Mouse (Mus musculus) midbrain, embryonic 10.5 days (tissue): ENCODE data around the gene Pfkfb3. TPM values are rescaled to one million over a fixed set of nuclear protein-coding genes. Genes with fewer than 3 reads are reported as not detected.

Experiments used
- DNase-seq: peaks from one replicate; pipeline ENCODE4 v3.0.0-alpha.2; 2017; ENCODE audit warnings: low spot score
- H3K27ac ChIP-seq: fragments of 300-500 bp; sonication (generic); replicated peaks from 2 replicates; pipeline ENCODE4 v1.5.1; 2016; ENCODE audit warnings: mild to moderate bottlenecking
- H3K27me3 ChIP-seq: fragments of 300-500 bp; sonication (generic); 2 replicates; pipeline ENCODE4 v1.6.1; 2016; ENCODE audit warnings: low read depth, mild to moderate bottlenecking; ENCODE audit not compliant: poor library complexity, severe bottlenecking
- H3K36me3 ChIP-seq: fragments of 300-500 bp; sonication (generic); 2 replicates; pipeline ENCODE4 v1.6.1; 2016; ENCODE audit warnings: mild to moderate bottlenecking, moderate library complexity
- H3K4me1 ChIP-seq: fragments of 300-500 bp; sonication (generic); 2 replicates; pipeline ENCODE4 v1.6.1; 2016
- H3K4me3 ChIP-seq: fragments of 300-500 bp; sonication (generic); 2 replicates; pipeline ENCODE4 v1.5.1; 2016; ENCODE audit warnings: mild to moderate bottlenecking, moderate library complexity
- H3K9me3 ChIP-seq: fragments of 300-500 bp; sonication (generic); replicated peaks from 2 replicates; pipeline ENCODE4 v1.6.1; 2016; ENCODE audit warnings: mild to moderate bottlenecking
- WGBS: fragments of 180-500 bp; shearing (Covaris S2); methylation state at CpG from one replicate; pipeline ENCODE4 v1.1.7; 2016; 5-methylcytosine and 5-hydroxymethylcytosine counted together
- polyA plus RNA-seq: library from polyadenylated mRNA; unstranded; fragments of >200 nt; fragmentation: Nextera tagmentation; extraction: Ambion mirVana; gene quantifications from 2 replicates; pipeline ENCODE4 v1.2.1, GENCODE M21; 2016

Gene Pfkfb3
- polyA plus RNA-seq, 1 experiment from 2014 or later = 13.3 TPM

- no peak for DNase-seq
- Histone ChIP-seq H3K27ac (no peak overlapping the region), H3K27me3 (no peaks in the 10 kb centered on the region), H3K36me3 (peaks cover 93% of the 10 kb centered on the region), H3K4me3 (no peak overlapping the region), H3K9me3 (no peaks in the 10 kb centered on the region), H3K4me1 (0 out of 2 replicates have a peak, but pooled peaks cover 5% of the 10 kb centered on the region)
- 85% methylated on average over 3 of the region's 3 CpGs for WGBS
Measured at GRCm38 (mm10) chr2:11491471-11491870, 62.4 kb downstream of the Pfkfb3 start.

- no peak for DNase-seq
- Histone ChIP-seq H3K4me3 (no peak overlapping the region), H3K27me3 (no peaks in the 10 kb centered on the region), H3K36me3 (peaks cover 98% of the 10 kb centered on the region), H3K4me1 (0 out of 2 replicates have a peak, but pooled peaks cover 5% of the 10 kb centered on the region), H3K27ac (no peak overlapping the region), H3K9me3 (no peaks in the 10 kb centered on the region)
- WGBS = 92% methylated on average over 4 of the region's 4 CpGs
Measured at GRCm38 (mm10) chr2:11490554-11490953, 63.3 kb downstream of the Pfkfb3 start.

- Histone ChIP-seq H3K36me3 (peaks cover 100% of the 10 kb centered on the region), H3K4me3 (no peak overlapping the region), H3K27ac (no peak overlapping the region), H3K4me1 (no peaks in the 10 kb centered on the region), H3K9me3 (no peaks in the 10 kb centered on the region), H3K27me3 (no peaks in the 10 kb centered on the region)
- no peak for DNase-seq
- WGBS = 89% methylated on average over 4 of the region's 4 CpGs
Measured at GRCm38 (mm10) chr2:11483226-11483625, 70.7 kb downstream of the Pfkfb3 start.

- WGBS = 93% methylated on average over 7 of the region's 7 CpGs
- Histone ChIP-seq H3K9me3 (no peaks in the 10 kb centered on the region), H3K4me3 (no peak overlapping the region), H3K36me3 (peaks cover 100% of the 10 kb centered on the region), H3K4me1 (no peaks in the 10 kb centered on the region), H3K27me3 (no peaks in the 10 kb centered on the region), H3K27ac (no peak overlapping the region)
- no peak for DNase-seq
Measured at GRCm38 (mm10) chr2:11482364-11482763, 71.5 kb downstream of the Pfkfb3 start.

- H3K36me3 ChIP-seq = peaks cover 100% of the 10 kb centered on the region
- no peaks in the 10 kb centered on the region for H3K27me3 ChIP-seq
- WGBS = 92% methylated on average over 2 of the region's 2 CpGs
- no peak overlapping the region for H3K4me3 ChIP-seq
- no peak for DNase-seq
- no peaks in the 10 kb centered on the region for H3K4me1 ChIP-seq
- no peaks in the 10 kb centered on the region for H3K9me3 ChIP-seq
- no peak overlapping the region for H3K27ac ChIP-seq
Measured at GRCm38 (mm10) chr2:11478960-11479359, 74.9 kb downstream of the Pfkfb3 start.

- no peaks in the 10 kb centered on the region for H3K9me3 ChIP-seq
- DNase-seq = no peak
- 90% methylated on average over 7 of the region's 7 CpGs for WGBS
- no peaks in the 10 kb centered on the region for H3K4me1 ChIP-seq
- no peak overlapping the region for H3K27ac ChIP-seq
- peaks cover 100% of the 10 kb centered on the region for H3K36me3 ChIP-seq
- H3K4me3 ChIP-seq = no peak overlapping the region
- no peaks in the 10 kb centered on the region for H3K27me3 ChIP-seq
Measured at GRCm38 (mm10) chr2:11475316-11475715, 78.6 kb downstream of the Pfkfb3 start.

- no peaks in the 10 kb centered on the region for H3K9me3 ChIP-seq
- no peak overlapping the region for H3K27ac ChIP-seq
- no peak overlapping the region for H3K4me3 ChIP-seq
- DNase-seq = no peak
- 66% methylated on average over 3 of the region's 3 CpGs for WGBS
- peaks cover 6% of the 10 kb centered on the region; the same call in 1 of the 2 replicates for H3K4me1 ChIP-seq
- no peaks in the 10 kb centered on the region for H3K27me3 ChIP-seq
- H3K36me3 ChIP-seq = no peaks in the 10 kb centered on the region
Measured at GRCm38 (mm10) chr2:11464661-11465099, 89.2 kb downstream of the Pfkfb3 start.

GRCm38 (mm10) chr2:11460976-11461375, 92.9 kb downstream of the Pfkfb3 start:
- no peaks in the 10 kb centered on the region for H3K9me3 ChIP-seq
- no peak for DNase-seq
- no peak overlapping the region for H3K27ac ChIP-seq
- no peaks in the 10 kb centered on the region for H3K36me3 ChIP-seq
- no peak overlapping the region for H3K4me3 ChIP-seq
- WGBS = 86% methylated on average over 3 of the region's 3 CpGs
- H3K4me1 ChIP-seq = peaks cover 10% of the 10 kb centered on the region
- no peaks in the 10 kb centered on the region for H3K27me3 ChIP-seq

GRCm38 (mm10) chr2:11458494-11458893, 95.4 kb downstream of the Pfkfb3 start:
- no peaks in the 10 kb centered on the region for H3K9me3 ChIP-seq
- H3K4me1 ChIP-seq = peaks cover 4% of the 10 kb centered on the region; the same call in 1 of the 2 replicates
- H3K4me3 ChIP-seq = no peak overlapping the region
- no peaks in the 10 kb centered on the region for H3K27me3 ChIP-seq
- no peaks in the 10 kb centered on the region for H3K36me3 ChIP-seq
- 91% methylated on average over 1 of the region's 1 CpGs for WGBS
- DNase-seq = no peak
- no peak overlapping the region for H3K27ac ChIP-seq

GRCm38 (mm10) chr2:11457904-11458303, 96.0 kb downstream of the Pfkfb3 start:
- Histone ChIP-seq H3K4me1 (peaks cover 4% of the 10 kb centered on the region; the same call in 1 of the 2 replicates), H3K27me3 (no peaks in the 10 kb centered on the region), H3K27ac (no peak overlapping the region), H3K36me3 (no peaks in the 10 kb centered on the region), H3K9me3 (no peaks in the 10 kb centered on the region), H3K4me3 (no peak overlapping the region)
- DNase-seq = no peak
- WGBS = 84% methylated on average over 7 of the region's 7 CpGs

- H3K36me3 ChIP-seq = no peaks in the 10 kb centered on the region
- DNase-seq = no peak
- no peaks in the 10 kb centered on the region for H3K27me3 ChIP-seq
- H3K27ac ChIP-seq = no peak overlapping the region
- WGBS = 88% methylated on average over 3 of the region's 3 CpGs
- no peak overlapping the region for H3K4me3 ChIP-seq
- H3K4me1 ChIP-seq = 0 out of 2 replicates have a peak, but pooled peaks cover 3% of the 10 kb centered on the region
- H3K9me3 ChIP-seq = no peaks in the 10 kb centered on the region
Measured at GRCm38 (mm10) chr2:11448711-11449110, 105.2 kb downstream of the Pfkfb3 start.

GRCm38 (mm10) chr2:11447865-11448264, 106.0 kb downstream of the Pfkfb3 start:
- H3K4me1 ChIP-seq = 0 out of 2 replicates have a peak, but pooled peaks cover 3% of the 10 kb centered on the region
- no peak overlapping the region for H3K27ac ChIP-seq
- no peak overlapping the region for H3K4me3 ChIP-seq
- WGBS = 79% methylated on average over 2 of the region's 2 CpGs
- H3K9me3 ChIP-seq = no peaks in the 10 kb centered on the region
- no peaks in the 10 kb centered on the region for H3K27me3 ChIP-seq
- no peaks in the 10 kb centered on the region for H3K36me3 ChIP-seq
- DNase-seq = no peak

GRCm38 (mm10) chr2:11445722-11446121, 108.2 kb downstream of the Pfkfb3 start:
- Histone ChIP-seq H3K27ac (no peak overlapping the region), H3K4me1 (0 out of 2 replicates have a peak, but pooled peaks cover 3% of the 10 kb centered on the region), H3K4me3 (no peak overlapping the region), H3K36me3 (no peaks in the 10 kb centered on the region), H3K27me3 (no peaks in the 10 kb centered on the region), H3K9me3 (no peaks in the 10 kb centered on the region)
- 93% methylated on average over 3 of the region's 3 CpGs for WGBS
- DNase-seq = no peak

GRCm38 (mm10) chr2:11441864-11442263, 112.0 kb downstream of the Pfkfb3 start:
- Histone ChIP-seq H3K4me1 (no peaks in the 10 kb centered on the region), H3K36me3 (no peaks in the 10 kb centered on the region), H3K27me3 (no peaks in the 10 kb centered on the region), H3K27ac (no peak overlapping the region), H3K9me3 (no peaks in the 10 kb centered on the region), H3K4me3 (no peak overlapping the region)
- DNase-seq = no peak
- 81% methylated on average over 4 of the region's 4 CpGs for WGBS
